Mouse (Mus musculus): ENCODE data around the gene Tnr.

Gene Tnr

DNA sequence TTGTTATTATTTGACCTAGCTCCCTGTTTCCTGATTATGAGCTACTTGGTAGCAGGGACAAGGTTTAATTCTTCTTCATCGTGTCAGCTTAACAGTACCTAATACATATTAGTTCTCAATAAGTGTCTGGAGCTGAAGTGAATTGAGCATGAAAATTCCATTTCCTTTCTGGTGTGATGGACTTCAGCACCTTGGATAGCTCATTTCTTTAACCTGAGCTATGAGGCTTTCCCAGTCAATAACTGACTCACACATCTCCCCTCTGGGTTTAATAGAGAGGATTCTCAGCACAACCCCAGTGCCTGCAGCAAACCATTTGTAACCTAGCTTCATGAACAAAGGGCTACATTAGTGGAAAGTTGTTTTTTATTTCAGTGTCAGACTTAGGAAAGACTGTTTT lies 97.8 kb downstream of the Tnr start:
- DNase-seq (ENCODE audit: extremely low read depth, low read depth, low spot score): no peak

DNA sequence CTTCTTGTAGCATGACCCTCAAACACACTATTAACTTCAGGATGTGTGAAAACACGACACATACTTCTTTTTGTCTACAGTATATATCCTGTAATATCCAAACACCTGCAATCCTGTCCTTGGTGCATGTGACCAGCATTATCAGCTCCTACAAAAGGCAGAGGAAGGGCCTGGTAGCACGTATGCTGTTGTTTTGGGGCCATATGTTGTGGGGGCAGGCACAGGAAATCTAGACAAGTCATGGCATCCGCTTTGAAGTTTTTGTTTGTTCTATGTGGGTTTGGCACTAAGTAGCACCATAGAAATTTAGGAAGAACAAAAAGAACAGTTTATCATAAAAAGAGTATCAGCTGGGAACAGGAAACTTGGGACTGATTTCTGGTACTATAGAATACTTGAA lies 105.5 kb downstream of the Tnr start:
- DNase-seq (ENCODE audit: extremely low read depth, low read depth, low spot score): no peak

GRCm38 (mm10) chr1:159629822-159630589 lies 106.4 kb downstream of the Tnr start:
- no peak for DNase-seq (ENCODE audit: extremely low read depth, low read depth, low spot score)

- DNase-seq (ENCODE audit: extremely low read depth, low read depth, low spot score): no peak
Measured at GRCm38 (mm10) chr1:159632558-159632957, 109.0 kb downstream of the Tnr start.

DNA sequence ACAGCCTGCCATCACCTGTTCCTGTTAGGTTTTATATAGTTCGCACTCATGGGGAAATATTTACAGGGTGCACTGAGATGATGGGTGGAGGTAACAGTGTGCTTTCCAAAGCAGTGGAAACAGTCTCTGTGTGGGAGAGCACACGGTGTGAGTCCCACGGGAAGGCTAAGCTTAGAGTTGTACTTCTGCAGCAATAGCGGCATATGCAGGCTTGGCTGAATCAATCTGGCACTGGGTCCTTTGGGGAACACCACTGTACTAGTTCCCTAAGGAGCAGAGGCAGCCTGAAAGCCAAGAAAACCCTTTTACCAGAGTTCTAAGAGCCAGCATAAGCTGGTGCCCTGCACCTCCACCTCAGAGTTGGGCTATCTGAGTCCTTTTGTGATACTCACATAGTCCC lies 115.8 kb downstream of the Tnr start:
- DNase-seq (ENCODE audit: extremely low read depth, low read depth, low spot score): no peak

DNA sequence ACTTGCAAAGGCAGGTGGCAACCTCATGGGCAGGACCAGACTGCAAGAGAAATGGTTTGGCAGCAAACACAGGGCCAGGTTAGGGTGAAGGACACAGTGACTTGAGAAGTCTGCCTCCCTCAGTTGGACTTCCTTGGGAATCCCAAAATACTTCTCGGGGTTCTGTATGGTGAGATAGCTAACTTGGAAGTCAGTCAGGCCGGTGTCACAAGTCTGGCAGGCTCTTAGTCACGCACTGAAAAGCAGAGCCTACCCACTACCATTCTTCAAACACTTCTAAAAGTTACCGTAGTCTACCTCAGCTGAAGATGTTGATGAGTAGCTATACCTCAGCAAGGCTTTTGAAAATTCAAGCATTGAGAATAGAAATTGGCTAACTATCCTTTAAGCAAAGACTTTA lies 122.2 kb downstream of the Tnr start:
- DNase-seq (ENCODE audit: extremely low read depth, low read depth, low spot score): no peak

DNA sequence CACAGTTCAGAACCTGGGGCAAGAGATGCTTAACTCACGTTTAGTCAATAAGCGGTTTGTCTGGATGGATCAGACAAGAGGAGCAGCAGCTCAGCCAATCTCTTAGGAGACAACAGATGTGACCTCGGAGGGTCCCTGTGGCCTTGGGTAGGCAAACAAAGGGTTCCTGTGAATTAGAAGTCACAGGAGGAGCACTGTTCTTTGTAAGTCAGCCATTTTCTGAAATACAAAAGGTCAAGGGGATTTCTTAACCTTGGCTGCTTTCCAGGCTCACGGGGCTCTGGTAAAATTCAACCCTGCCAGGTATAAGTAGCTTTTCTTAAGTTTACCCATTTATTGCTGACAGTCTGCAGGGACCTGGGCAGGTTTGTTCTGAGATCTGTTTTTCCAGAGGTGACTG lies 126.9 kb downstream of the Tnr start:
- DNase-seq (ENCODE audit: extremely low read depth, low read depth, low spot score): no peak

DNA sequence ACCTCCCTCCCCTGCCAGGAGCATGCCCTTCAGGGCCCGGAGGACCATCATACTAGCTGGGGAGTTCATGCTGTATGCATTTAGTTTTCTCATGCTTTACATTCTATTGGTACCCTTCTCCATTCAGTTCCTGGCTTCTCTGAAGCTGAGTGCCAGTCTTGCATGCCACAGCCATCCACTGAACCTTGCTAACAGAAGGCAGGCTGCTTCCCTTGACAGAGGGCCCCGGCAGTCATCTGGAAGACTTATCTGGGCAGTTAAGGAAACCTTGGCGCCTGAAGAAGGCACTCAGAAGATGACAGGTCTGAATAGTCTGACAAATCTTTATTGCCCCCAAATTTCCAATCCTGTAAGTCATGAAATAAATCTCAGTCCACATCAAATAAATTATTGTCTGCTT lies 131.7 kb downstream of the Tnr start:
- no peak for DNase-seq (ENCODE audit: extremely low read depth, low read depth, low spot score)

- no peak for DNase-seq (ENCODE audit: extremely low read depth, low read depth, low spot score)
Measured at GRCm38 (mm10) chr1:159657856-159658542, 134.4 kb downstream of the Tnr start.

DNA sequence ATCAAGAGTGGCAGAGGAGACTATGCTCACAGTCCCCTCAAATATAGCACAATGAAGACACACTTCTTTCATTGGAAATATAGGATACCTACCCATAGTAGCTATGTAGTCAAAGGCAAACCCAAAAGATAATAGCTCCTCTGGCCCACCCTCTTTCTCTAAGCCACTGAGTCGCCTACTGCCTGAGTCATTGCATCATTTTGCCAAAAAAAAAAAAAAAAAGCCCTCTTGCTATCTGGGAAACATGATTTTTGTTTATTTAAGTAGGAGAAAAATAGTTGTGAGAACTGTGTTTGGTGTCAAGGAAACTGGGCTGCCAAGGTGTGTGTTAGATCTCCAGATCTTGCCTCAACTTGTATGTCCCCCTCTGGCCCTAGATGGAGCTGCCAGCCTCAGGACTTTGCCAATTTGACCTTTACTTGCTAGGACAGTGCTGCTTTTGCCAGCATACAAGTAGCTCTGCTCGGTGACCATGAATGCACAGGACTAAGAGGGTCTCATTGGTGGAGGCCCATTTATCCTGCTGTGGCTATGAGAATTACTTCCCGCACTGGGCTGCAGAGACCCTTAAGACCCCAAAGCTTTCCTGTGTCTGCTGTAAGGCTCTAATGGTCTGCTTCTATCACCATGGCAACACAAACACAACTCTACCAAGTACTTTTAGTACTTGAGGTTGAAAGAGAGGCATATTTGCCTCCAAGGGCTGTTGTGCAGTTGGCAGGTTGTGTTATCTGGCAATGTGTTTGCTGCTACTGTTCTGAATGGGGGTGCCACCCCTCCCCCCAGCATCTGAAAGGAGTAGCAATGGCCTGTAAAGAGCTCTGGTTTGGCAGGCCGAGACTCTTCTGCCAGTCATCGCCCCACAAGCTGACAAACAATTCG lies 137.3 kb downstream of the Tnr start:
- no peak for DNase-seq (ENCODE audit: extremely low read depth, low read depth, low spot score)

- DNase-seq (ENCODE audit: extremely low read depth, low read depth, low spot score): no peak
Measured at GRCm38 (mm10) chr1:159664496-159664895, 140.9 kb downstream of the Tnr start.

- DNase-seq (ENCODE audit: extremely low read depth, low read depth, low spot score): no peak
Measured at GRCm38 (mm10) chr1:159664945-159665344, 141.4 kb downstream of the Tnr start.

DNA sequence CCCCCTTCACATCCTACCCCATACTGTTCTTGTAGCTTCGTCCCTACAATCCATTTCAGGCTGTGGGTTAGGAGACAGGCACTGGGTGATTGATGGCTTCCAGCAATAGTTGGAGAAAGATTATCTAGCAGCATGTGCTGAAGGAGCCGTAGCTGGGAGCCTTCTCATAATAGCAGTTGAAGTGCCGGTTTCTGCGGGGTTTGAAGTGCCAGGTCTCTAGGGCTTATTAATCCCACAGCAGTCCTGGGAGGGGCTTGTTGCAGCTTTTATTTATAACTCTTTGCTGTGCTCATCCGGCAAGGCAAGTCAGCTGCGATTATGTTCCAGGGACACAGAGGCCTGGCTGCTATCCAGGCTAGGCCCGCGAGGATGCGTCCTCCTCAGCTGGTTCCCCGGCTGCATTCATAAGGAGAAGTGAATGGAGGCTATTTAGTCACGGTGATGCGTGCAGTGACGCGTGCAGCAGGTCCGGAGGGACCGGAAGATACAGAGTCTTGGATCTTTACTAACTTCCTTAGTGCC lies 147.1 kb downstream of the Tnr start:
- no peak for DNase-seq (ENCODE audit: extremely low read depth, low read depth, low spot score)

DNA sequence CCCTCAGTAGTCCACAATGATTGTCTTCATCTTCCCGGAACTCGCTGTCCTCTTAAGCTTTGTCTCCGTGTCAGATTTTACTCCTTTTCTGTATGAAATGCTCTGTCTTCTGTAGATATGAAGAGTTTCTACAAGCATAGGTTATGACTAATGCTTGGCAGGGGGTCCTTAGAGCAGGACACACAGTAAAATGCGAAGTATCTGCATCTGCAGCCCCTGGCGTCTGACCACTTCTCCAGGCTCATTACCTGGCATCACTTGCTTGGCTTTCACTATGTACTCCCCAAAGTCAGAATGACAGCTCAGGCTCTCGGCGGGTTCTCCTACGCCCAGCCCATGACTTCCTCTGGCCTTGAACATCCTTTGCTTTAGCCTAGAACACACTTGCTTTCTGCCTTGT lies 147.6 kb downstream of the Tnr start:
- DNase-seq (ENCODE audit: extremely low read depth, low read depth, low spot score): no peak

- no peak for DNase-seq (ENCODE audit: extremely low read depth, low read depth, low spot score)
Measured at GRCm38 (mm10) chr1:159674240-159674639, 150.7 kb downstream of the Tnr start.

DNA sequence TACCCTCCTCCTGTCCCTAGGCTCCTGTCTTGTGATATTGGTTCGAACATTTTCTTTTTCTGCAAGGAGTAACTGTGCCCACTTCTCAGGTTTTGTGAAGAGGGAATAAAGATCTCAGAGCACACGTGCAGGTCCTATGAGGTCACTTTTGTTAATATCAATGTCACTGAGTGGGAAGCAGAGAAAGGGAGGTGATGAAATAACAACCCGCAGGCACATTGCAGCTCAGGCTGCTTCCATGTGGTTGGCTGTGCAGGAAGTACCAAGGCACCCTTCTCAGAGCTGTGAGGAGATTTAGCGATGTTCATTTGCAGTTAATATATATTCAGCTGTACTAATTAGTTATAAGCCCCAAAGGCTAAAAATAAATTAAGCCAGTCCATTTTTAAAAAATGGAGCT lies 151.9 kb downstream of the Tnr start:
- DNase-seq (ENCODE audit: extremely low read depth, low read depth, low spot score): no peak

DNA sequence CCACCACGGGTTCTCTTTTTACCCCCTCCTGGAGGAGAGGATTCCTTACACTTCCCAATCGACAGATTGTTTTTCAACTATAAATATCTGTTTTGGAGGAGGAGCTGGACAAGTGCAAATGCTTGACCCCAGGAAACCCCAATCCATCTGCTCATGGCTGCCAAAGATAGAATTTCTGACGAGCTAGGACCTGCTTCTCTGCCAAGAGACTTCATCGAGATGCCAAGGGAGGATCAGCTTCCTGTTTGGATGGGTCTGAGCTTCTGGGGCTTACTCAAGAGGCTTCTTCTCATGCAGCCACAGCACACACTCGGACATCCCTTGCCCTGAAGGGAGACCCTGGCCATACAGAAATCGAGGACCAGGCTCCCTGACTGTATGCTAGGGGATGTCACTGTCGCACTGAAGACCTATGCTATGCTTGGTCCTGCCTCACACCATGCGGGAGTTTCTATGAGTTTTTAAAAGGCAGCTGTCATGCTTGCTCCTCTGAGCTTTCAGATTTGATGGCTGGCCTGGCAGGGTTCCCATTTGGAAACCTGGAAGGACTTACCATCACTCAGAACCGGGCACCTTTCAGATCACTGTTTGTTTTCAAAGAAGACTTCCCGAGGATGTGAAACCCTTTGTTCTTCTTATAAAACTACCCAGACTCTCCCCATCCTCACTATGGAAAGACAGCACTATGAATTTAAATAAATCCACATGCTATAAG lies 154.8 kb downstream of the Tnr start:
- no peak for DNase-seq (ENCODE audit: extremely low read depth, low read depth, low spot score)

DNA sequence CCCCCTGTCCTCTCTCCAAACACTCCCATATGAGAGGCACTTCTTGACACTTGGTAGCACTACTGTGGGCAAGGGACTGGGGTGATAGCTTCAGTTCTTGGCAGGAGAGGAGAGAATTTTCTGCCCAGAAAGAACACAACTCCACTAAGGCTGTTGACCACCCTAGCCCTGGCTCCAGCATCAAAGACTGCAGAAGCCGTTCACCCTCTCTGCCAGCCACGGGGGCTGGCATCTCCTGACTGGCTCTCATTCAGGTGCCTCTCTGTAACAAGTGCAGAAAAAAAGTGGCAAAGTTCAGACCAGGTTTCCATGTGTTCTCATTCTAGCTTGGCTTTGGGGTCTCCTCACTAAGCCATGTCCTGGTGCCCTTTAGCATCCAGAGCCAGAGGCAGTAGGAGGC lies 157.7 kb downstream of the Tnr start:
- DNase-seq (ENCODE audit: extremely low read depth, low read depth, low spot score): no peak

DNA sequence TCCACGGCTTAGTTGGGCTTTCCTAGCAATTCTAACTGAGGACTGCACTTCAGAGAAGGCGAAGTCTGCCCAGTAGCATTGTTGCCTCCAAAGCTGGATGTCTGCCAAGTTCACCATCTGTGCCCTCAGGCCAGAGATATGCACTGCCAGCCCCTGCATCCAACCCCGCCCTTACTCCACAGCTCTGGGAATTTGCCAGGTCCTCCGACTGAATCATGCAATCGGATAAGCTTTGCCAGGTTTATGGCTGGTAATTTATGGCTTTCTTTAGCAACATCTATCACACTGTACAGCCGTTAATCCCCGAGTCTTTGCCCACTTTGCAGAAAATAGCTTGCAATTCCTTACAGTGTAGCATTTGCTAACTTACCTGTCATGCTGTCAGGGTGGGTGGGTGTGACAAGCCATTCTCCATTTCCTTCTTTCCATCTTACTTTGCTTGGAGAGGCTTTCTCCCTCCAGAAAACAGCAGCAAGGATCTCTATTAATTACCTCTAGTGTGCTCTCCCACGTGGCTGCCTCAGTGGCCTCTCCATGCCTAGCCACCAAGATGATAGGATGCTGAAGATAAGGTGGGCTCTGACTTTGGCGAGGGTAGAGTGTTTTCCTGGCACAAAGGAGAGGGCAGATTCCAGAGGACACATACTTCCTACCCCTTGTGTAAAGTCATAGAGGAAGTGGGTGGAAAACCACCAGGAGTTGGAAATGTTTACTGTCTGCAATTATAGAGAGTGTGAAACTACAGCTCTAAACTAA lies 163.1 kb downstream of the Tnr start:
- peak; percentile 81 for DNase-seq (ENCODE audit: extremely low read depth, low read depth, low spot score)

GRCm38 (mm10) chr1:159696717-159697116 lies 173.1 kb downstream of the Tnr start:
- DNase-seq (ENCODE audit: extremely low read depth, low read depth, low spot score): no peak

All from fat pad, adult 2 months (tissue).